Comparison of ENCODE assay signal across 9 mouse cellular contexts in genomic region chr9:120493781-120494180, GRCm38 (mm10). TPM values are rescaled to one million over a fixed set of nuclear protein-coding genes. Genes with fewer than 3 reads are reported as not detected.
A peak's percentile ranks its signal among the peaks of the same experiment; 100 is the strongest.
DNase-seq lines count a peak whose midpoint lies in the region; ATAC-seq lines count a peak whose summit lies in the region.
"Had no signal": no experiment of that assay in that cellular context is flagged by ENCODE, and none has a peak within 500 bp of the region (broad histone marks: within the 10 kb centered on the region; RNA-seq: fewer than 3 reads in every experiment).

No protein-coding gene starts in this region.

- no peak for DNase-seq in lung, postnatal 4 days
- DNase-seq in liver, result peak; percentile 51
- no peak for DNase-seq in urinary bladder, postnatal 10 days (ENCODE audit: low spot score)
- DNase-seq in spleen, adult 18-20 months, result no peak
- DNase-seq in left cerebral cortex, postnatal 14 days (ENCODE audit: low spot score in 2 of 2), result no peak

- intact Hi-C loops in left cerebral cortex, postnatal 14 days (cut with DNase I), result loop anchor here (5.0 kb wide), 1 partner anchor 36 kb away; no protein-coding TSS in a partner anchor

- no peaks in the 10 kb centered on the region for H3K27me3 ChIP-seq in lung, embryonic 15.5 days
- no peaks in the 10 kb centered on the region for H3K27me3 ChIP-seq in forebrain, embryonic 12.5 days
- no peaks in the 10 kb centered on the region for H3K27me3 ChIP-seq in stomach, embryonic 15.5 days (replicated peaks)

- no peaks in the 10 kb centered on the region for H3K9me3 ChIP-seq in lung, embryonic 15.5 days
- H3K9me3 ChIP-seq in forebrain, embryonic 12.5 days, result no peaks in the 10 kb centered on the region
- no peaks in the 10 kb centered on the region for H3K9me3 ChIP-seq in stomach, embryonic 15.5 days

- 50% methylated on average over 12 of the region's 12 CpGs for WGBS in lung, embryonic 15.5 days
- WGBS in forebrain, embryonic 12.5 days, result 73% methylated on average over 12 of the region's 12 CpGs
- 61% methylated on average over 12 of the region's 12 CpGs for WGBS in stomach, embryonic 15.5 days

- no peak for ATAC-seq in lung, embryonic 15.5 days (ENCODE audit: borderline replicate concordance, extremely low read depth, low FRiP score, low TSS enrichment)
- ATAC-seq in forebrain, embryonic 12.5 days (ENCODE audit: low FRiP score), result no peak
- no peak for ATAC-seq in stomach, embryonic 15.5 days (ENCODE audit: insufficient read depth, low FRiP score, low read depth)

- H3K4me3 ChIP-seq in lung, embryonic 15.5 days, result peak overlapping the region; percentile 94
- H3K4me3 ChIP-seq in forebrain, embryonic 12.5 days (replicated peaks), result peak overlapping the region; percentile 99
- H3K4me3 ChIP-seq in stomach, embryonic 15.5 days (replicated peaks), result peak overlapping the region; percentile 99

- H3K36me3 ChIP-seq in lung, embryonic 15.5 days, result peaks cover 24% of the 10 kb centered on the region
- peaks cover 32% of the 10 kb centered on the region for H3K36me3 ChIP-seq in forebrain, embryonic 12.5 days (replicated peaks)
- peaks cover 17% of the 10 kb centered on the region for H3K36me3 ChIP-seq in stomach, embryonic 15.5 days

- H3K27ac ChIP-seq in lung, embryonic 15.5 days, result no peak overlapping the region
- H3K27ac ChIP-seq in forebrain, embryonic 12.5 days, result peak overlapping the region; percentile 93; the same call in 1 of the 2 replicates
- no peak overlapping the region for H3K27ac ChIP-seq in stomach, embryonic 15.5 days

- H3K4me2 ChIP-seq in lung, embryonic 15.5 days, result peak overlapping the region; percentile 81
- H3K4me2 ChIP-seq in forebrain, embryonic 12.5 days, result peak overlapping the region; percentile 88
- H3K4me2 ChIP-seq in stomach, embryonic 15.5 days, result peak overlapping the region; percentile 71

- peak overlapping the region; percentile 97 for H3K9ac ChIP-seq in lung, embryonic 15.5 days
- peak overlapping the region; percentile 100 for H3K9ac ChIP-seq in forebrain, embryonic 12.5 days
- H3K9ac ChIP-seq in stomach, embryonic 15.5 days, result peak overlapping the region; percentile 50; the same call in 1 of the 2 replicates

- H3K4me1 ChIP-seq in lung, embryonic 15.5 days, result peaks cover 13% of the 10 kb centered on the region
- H3K4me1 ChIP-seq in forebrain, embryonic 12.5 days, result peaks cover 29% of the 10 kb centered on the region
- peaks cover 19% of the 10 kb centered on the region for H3K4me1 ChIP-seq in stomach, embryonic 15.5 days

RNA-seq across cellular contexts. Expression of gene Eif1b, which starts 1.7 kb away (rescaled TPM):
- 166 and 172 TPM in 2 replicates for polyA plus RNA-seq in lung, embryonic 15.5 days (2015; fragmentation: Nextera tagmentation; extraction: Ambion mirVana)
- 407 and 434 TPM in 2 replicates for polyA plus RNA-seq in forebrain, embryonic 12.5 days (2016; fragmentation: Nextera tagmentation; extraction: Ambion mirVana)
- 153 and 162 TPM in 2 replicates for polyA plus RNA-seq in stomach, embryonic 15.5 days (2015; fragmentation: Nextera tagmentation; extraction: Ambion mirVana)
- 100 to 1,000 TPM; 173 to 174 TPM for total RNA-seq in left cerebral cortex, postnatal 14 days (2021)

RNA-seq across cellular contexts. Expression of gene Entpd3, which starts 45.8 kb away (rescaled TPM):
- polyA plus RNA-seq in lung, embryonic 15.5 days (2015; fragmentation: Nextera tagmentation; extraction: Ambion mirVana), result 10.3 and 10.6 TPM in 2 replicates
- polyA plus RNA-seq in forebrain, embryonic 12.5 days (2016; fragmentation: Nextera tagmentation; extraction: Ambion mirVana), result 0.23 and 0.36 TPM in 2 replicates
- 5.5 and 5.7 TPM in 2 replicates for polyA plus RNA-seq in stomach, embryonic 15.5 days (2015; fragmentation: Nextera tagmentation; extraction: Ambion mirVana)
- total RNA-seq in left cerebral cortex, postnatal 14 days (2021), result 1 to 10 TPM; 3.1 to 4.7 TPM
- total RNA-seq: liver, adult 2 months had no signal
- polyA plus RNA-seq: liver, adult 2 months had no signal

Comparison
In these comparisons a context has a peak if more than half of its experiments do, and no peak if none do; other contexts are left out.
1. H3K9ac ChIP-seq: peak in every context shown above with its lines; median percentile 100 in forebrain, embryonic 12.5 days; 97 in lung, embryonic 15.5 days; 50 in stomach, embryonic 15.5 days.